Mouse (Mus musculus) lung, embryonic 16.5 days (tissue): Measurements from ENCODE around the gene Usp31. TPM values are rescaled to one million over a fixed set of nuclear protein-coding genes. Genes with fewer than 3 reads are reported as not detected.

Experiments used
- ATAC-seq: fragments of 200-750 bp; cut with Nextera tagmentation; 2 replicates; pipeline ENCODE4 v1.8.0; 2017; ENCODE audit warnings: low read depth, mild to moderate bottlenecking, moderate library complexity
- H3K27ac ChIP-seq: fragments of 300-500 bp; sonication (generic); 2 replicates; pipeline ENCODE4 v1.5.1; 2014; ENCODE audit warnings: mild to moderate bottlenecking, control low read depth, low read length
- H3K27me3 ChIP-seq: fragments of 300-500 bp; sonication (generic); 2 replicates; pipeline ENCODE4 v1.6.1; 2014; ENCODE audit warnings: low read depth, low read length, mixed read lengths; ENCODE audit not compliant: control insufficient read depth, insufficient read depth
- H3K36me3 ChIP-seq: fragments of 300-500 bp; sonication (generic); 2 replicates; pipeline ENCODE4 v1.6.1; 2014; ENCODE audit warnings: low read length; ENCODE audit not compliant: control insufficient read depth, insufficient read depth
- H3K4me1 ChIP-seq: fragments of 300-500 bp; sonication (generic); replicated peaks from 2 replicates; pipeline ENCODE4 v1.6.1; 2014; ENCODE audit warnings: low read length, mixed read lengths; ENCODE audit not compliant: control insufficient read depth, insufficient read depth
- H3K4me2 ChIP-seq: fragments of 300-500 bp; sonication (generic); 2 replicates; pipeline ENCODE4 v1.6.1; 2014; ENCODE audit warnings: low read depth, low read length, control low read depth
- H3K4me3 ChIP-seq: fragments of 300-500 bp; sonication (generic); 2 replicates; pipeline ENCODE4 v1.5.1; 2014; ENCODE audit warnings: mild to moderate bottlenecking, low read length, control low read depth
- H3K9ac ChIP-seq: fragments of 300-500 bp; sonication (generic); 2 replicates; pipeline ENCODE4 v1.6.1; 2014; ENCODE audit warnings: low read length, control low read depth
- H3K9me3 ChIP-seq: fragments of 300-500 bp; sonication (generic); 2 replicates; pipeline ENCODE4 v1.6.1; 2016; ENCODE audit warnings: low read length; ENCODE audit not compliant: control insufficient read depth
- WGBS: fragments of 180-500 bp; shearing (Covaris S2); extraction: QIAGEN DNeasy Blood & Tissue Kit; methylation state at CpG from one replicate; pipeline ENCODE4 v1.1.7; 2014; 5-methylcytosine and 5-hydroxymethylcytosine counted together
- polyA plus RNA-seq: library from polyadenylated mRNA; unstranded; fragments of >200 nt; fragmentation: Nextera tagmentation; extraction: Ambion mirVana; gene quantifications from 2 replicates; pipeline ENCODE4 v1.2.1, GENCODE M21; 2015

Usp31 gene
- polyA plus RNA-seq, 1 experiment from 2014 or later, result 1.7 TPM

- no peaks in the 10 kb centered on the region for H3K36me3 ChIP-seq
- H3K4me3 ChIP-seq, result no peak overlapping the region
- H3K4me1 ChIP-seq, result no peaks in the 10 kb centered on the region
- H3K27me3 ChIP-seq, result no peaks in the 10 kb centered on the region
- ATAC-seq, result no peak
- 74% methylated on average over 5 of the region's 5 CpGs for WGBS
- no peak overlapping the region for H3K9ac ChIP-seq
- H3K4me2 ChIP-seq, result no peak overlapping the region
- no peaks in the 10 kb centered on the region for H3K9me3 ChIP-seq
- H3K27ac ChIP-seq, result no peak overlapping the region
These were observed 70.3 kb downstream of the Usp31 start for GRCm38 (mm10) chr7:121636732-121637131.

DNA sequence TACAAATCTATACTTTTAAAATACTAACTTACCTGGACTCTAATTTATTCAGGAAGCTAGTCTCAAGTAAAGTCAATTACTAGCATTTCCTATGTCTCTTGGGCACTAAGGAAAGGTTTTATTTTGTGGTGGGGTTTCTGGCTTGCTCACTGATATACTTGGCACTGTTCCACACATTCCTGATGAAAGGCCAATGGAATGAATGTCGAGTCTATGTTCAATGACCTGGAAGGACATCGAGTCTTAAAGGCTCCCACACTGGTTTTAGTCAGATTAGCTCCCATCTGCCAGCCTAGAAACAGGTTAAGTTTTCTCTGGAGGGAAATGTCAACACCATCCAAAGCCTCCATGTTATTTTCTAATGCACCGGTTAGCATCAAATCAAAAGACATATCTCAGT lies 72.8 kb downstream of the Usp31 start:
- Histone ChIP-seq H3K27me3 (no peaks in the 10 kb centered on the region), H3K36me3 (no peaks in the 10 kb centered on the region), H3K4me1 (no peaks in the 10 kb centered on the region), H3K9me3 (no peaks in the 10 kb centered on the region), H3K4me2 (no peak overlapping the region), H3K27ac (no peak overlapping the region), H3K4me3 (no peak overlapping the region), H3K9ac (no peak overlapping the region)
- WGBS, result 50% methylated on average over 3 of the region's 3 CpGs
- ATAC-seq, result no peak

- Histone ChIP-seq H3K9me3 (no peaks in the 10 kb centered on the region), H3K4me2 (no peak overlapping the region), H3K36me3 (no peaks in the 10 kb centered on the region), H3K4me1 (no peaks in the 10 kb centered on the region), H3K4me3 (no peak overlapping the region), H3K27me3 (no peaks in the 10 kb centered on the region), H3K27ac (no peak overlapping the region), H3K9ac (no peak overlapping the region)
- ATAC-seq, result no peak
- WGBS, result 21% methylated on average over 9 of the region's 9 CpGs
These were observed 84.1 kb downstream of the Usp31 start for GRCm38 (mm10) chr7:121622835-121623420.

GRCm38 (mm10) chr7:121622433-121622832 lies 84.6 kb downstream of the Usp31 start:
- 48% methylated on average over 6 of the region's 6 CpGs for WGBS
- no peaks in the 10 kb centered on the region for H3K36me3 ChIP-seq
- no peak overlapping the region for H3K4me3 ChIP-seq
- no peaks in the 10 kb centered on the region for H3K9me3 ChIP-seq
- H3K9ac ChIP-seq, result no peak overlapping the region
- ATAC-seq, result no peak
- H3K27me3 ChIP-seq, result no peaks in the 10 kb centered on the region
- H3K4me2 ChIP-seq, result no peak overlapping the region
- H3K27ac ChIP-seq, result no peak overlapping the region
- H3K4me1 ChIP-seq, result no peaks in the 10 kb centered on the region

DNA sequence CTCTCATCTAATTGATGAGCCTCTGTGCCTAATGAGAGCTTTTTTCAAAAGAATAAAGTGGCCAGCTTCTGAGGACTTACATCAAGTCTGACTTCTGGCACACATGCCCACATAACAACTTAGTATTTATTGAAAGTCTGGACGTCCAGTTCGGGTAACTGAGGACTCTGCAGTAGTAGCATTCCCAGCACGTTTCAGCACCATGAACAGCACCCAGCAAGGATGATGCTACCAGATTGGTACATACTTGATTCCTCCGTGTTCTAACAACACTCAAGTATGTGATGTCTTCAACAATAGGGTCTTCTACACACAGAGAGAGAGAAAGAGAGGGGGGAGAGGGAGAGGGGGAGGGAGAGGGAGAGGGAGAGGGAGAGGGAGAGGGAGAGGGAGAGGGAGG lies 105.4 kb downstream of the Usp31 start:
- Histone ChIP-seq H3K27me3 (no peaks in the 10 kb centered on the region), H3K4me3 (no peak overlapping the region), H3K4me1 (no peaks in the 10 kb centered on the region), H3K36me3 (no peaks in the 10 kb centered on the region), H3K4me2 (no peak overlapping the region), H3K9me3 (no peaks in the 10 kb centered on the region), H3K27ac (no peak overlapping the region), H3K9ac (no peak overlapping the region)
- no peak for ATAC-seq
- 27% methylated on average over 4 of the region's 4 CpGs for WGBS

DNA sequence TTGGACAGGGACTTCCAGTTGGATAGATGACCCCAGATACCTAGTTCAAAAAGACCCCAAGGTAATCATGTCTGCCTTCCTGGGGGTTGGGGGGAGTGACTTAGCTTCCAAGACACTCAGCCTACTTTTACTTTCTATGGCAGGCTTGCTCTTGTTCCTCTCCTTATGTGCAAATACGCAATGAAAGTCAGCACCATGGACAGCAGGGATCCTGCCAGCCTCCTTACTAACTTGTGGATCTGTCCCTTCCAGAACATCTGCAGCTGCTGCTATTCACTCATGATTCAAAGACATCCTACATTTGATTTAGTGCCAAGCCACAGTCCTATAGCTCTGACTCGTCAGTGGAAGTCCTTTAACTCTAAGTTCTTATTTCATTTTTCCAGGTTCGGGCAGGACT lies 110.7 kb downstream of the Usp31 start:
- Histone ChIP-seq H3K27ac (no peak overlapping the region), H3K9me3 (no peaks in the 10 kb centered on the region), H3K27me3 (no peaks in the 10 kb centered on the region), H3K4me3 (no peak overlapping the region), H3K9ac (no peak overlapping the region), H3K36me3 (no peaks in the 10 kb centered on the region), H3K4me1 (no peaks in the 10 kb centered on the region), H3K4me2 (no peak overlapping the region)
- 50% methylated on average over 3 of the region's 3 CpGs for WGBS
- no peak for ATAC-seq

DNA sequence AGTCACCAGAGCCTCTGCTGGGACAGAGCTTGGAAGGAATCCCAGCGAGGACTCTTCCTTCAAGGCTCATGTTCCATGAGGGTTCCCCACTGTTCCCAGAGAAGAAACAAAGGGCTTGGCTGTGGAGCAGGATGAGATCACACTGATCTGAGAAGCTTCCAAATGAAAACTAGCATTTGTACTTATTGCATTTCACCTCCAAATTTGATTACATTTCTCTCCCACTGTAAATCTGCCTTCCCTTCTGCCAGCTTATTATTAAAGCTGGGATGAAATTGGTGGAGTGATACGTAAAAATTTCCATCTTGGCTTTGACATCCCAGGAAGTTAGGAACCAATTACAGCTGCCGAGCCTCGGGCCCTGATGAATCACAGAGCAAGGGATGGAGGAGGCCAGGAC lies 111.6 kb downstream of the Usp31 start:
- ATAC-seq, result no peak
- 60% methylated on average over 4 of the region's 4 CpGs for WGBS
- no peak overlapping the region for H3K27ac ChIP-seq
- H3K27me3 ChIP-seq, result no peaks in the 10 kb centered on the region
- no peak overlapping the region for H3K9ac ChIP-seq
- no peaks in the 10 kb centered on the region for H3K9me3 ChIP-seq
- no peaks in the 10 kb centered on the region for H3K36me3 ChIP-seq
- H3K4me1 ChIP-seq, result no peaks in the 10 kb centered on the region
- H3K4me3 ChIP-seq, result no peak overlapping the region
- H3K4me2 ChIP-seq, result no peak overlapping the region

GRCm38 (mm10) chr7:121595085-121595484 lies 112.0 kb downstream of the Usp31 start:
- Histone ChIP-seq H3K36me3 (no peaks in the 10 kb centered on the region), H3K9me3 (no peaks in the 10 kb centered on the region), H3K27me3 (no peaks in the 10 kb centered on the region), H3K9ac (no peak overlapping the region), H3K27ac (no peak overlapping the region), H3K4me3 (no peak overlapping the region), H3K4me1 (no peaks in the 10 kb centered on the region), H3K4me2 (no peak overlapping the region)
- WGBS, result 70% methylated on average over 5 of the region's 5 CpGs
- no peak for ATAC-seq

- Histone ChIP-seq H3K9ac (no peak overlapping the region), H3K27ac (no peak overlapping the region), H3K4me1 (no peaks in the 10 kb centered on the region), H3K4me3 (no peak overlapping the region), H3K36me3 (no peaks in the 10 kb centered on the region), H3K9me3 (no peaks in the 10 kb centered on the region), H3K4me2 (no peak overlapping the region), H3K27me3 (no peaks in the 10 kb centered on the region)
- 72% methylated on average over 1 of the region's 1 CpGs for WGBS
- no peak for ATAC-seq
These were observed 112.4 kb downstream of the Usp31 start for GRCm38 (mm10) chr7:121594623-121595022.
